Mouse (Mus musculus): ENCODE results near the gene Smim22. TPM values are rescaled to one million over a fixed set of nuclear protein-coding genes. Genes with fewer than 3 reads are reported as not detected.

Smim22 gene
- total RNA-seq (2023) = not detected in 2 replicates

DNA sequence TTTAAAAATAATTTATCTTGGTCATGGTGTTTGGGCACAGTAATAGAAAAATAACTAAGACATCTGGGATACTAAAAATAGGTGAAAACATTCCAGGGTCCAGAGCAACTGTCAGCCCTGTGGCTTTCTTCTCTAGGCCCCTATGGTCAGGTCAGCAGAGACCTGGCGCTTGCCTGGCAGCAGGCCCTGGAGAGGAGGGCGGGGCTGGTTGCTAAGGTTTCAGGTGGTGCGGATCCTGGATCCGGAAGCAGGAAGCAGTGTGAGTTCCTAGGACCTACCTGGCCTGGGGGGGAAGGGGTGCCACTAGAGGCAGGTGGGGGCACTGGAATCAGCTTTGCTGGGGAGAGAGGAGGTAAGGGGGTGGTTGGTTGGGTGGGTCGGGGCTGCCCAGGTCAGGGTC lies at the start of gene Smim22:
Gene Smim22, plus strand, starts transcription at position 222 of the 400 bp plus-strand sequence.

DNA sequence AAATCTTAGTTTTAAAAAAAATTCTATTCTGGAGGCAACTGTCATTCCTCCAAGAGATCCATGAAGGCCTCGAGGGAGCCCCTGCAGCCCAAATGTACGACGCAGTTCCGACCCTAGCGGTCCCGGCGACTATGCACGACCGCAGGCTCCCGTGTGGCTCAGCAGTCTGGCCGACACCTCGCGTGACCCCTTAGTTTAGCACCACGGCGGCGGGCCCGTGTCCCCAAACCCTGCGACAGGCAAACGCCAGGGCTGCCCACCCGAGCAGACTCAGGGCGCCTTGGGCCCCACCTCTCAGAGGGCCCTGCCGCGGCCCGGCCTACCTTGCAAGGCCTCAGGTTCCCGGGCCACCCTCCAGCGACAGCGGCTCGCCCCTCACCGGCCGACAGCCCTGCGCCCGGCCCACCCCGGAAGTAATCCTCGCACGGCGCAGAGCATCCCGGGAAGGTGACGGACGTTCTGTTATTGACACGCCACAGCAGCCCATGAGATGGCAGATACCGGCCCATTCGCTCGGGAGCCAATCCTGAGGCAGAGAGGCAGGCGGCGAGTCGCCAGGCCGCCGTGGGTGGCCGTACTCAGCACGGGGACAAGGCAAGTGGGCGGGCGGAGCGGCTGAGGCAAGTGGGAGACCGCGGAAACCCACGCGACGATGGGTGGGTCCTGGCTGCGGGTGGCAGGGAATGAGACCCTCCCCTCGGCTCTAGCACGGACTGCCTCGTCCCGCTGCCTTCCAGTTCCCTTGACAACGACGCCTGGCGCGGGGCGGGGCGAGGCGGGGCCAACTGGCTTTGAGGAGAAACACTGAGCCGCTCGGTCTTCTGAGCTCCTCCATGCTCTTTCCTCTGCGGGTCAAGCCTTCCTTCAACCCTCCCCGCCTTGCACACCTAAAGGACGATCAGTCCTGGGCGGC lies 43.0 kb upstream of the Smim22 start, which contains the start of gene Anks3:
Gene Anks3, minus strand, starts transcription at position 409 of the 913 bp plus-strand sequence.

DNA sequence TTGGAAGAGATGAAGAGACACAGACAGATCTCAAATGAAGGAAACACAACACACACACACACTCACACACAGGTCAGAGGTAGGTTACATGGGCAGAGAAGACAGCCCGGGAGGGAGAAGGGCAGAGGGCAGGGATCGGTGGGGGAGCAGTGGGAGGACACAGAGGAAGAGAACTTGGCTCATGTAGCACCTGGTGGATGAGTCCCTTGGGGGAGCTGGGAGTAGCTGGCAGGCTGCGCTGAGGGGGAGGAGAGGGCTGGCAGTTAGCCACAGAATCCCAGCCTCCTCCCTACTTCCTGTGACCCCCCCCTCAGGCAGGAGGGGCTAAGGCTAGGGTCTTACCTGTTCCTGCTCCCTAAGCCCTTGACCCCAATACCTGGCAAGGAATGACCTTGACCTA lies 9.5 kb upstream of the Smim22 start, which contains the start of gene Sept12:
Gene Sept12, minus strand, starts transcription at position 300 of the 400 bp plus-strand sequence.

DNA sequence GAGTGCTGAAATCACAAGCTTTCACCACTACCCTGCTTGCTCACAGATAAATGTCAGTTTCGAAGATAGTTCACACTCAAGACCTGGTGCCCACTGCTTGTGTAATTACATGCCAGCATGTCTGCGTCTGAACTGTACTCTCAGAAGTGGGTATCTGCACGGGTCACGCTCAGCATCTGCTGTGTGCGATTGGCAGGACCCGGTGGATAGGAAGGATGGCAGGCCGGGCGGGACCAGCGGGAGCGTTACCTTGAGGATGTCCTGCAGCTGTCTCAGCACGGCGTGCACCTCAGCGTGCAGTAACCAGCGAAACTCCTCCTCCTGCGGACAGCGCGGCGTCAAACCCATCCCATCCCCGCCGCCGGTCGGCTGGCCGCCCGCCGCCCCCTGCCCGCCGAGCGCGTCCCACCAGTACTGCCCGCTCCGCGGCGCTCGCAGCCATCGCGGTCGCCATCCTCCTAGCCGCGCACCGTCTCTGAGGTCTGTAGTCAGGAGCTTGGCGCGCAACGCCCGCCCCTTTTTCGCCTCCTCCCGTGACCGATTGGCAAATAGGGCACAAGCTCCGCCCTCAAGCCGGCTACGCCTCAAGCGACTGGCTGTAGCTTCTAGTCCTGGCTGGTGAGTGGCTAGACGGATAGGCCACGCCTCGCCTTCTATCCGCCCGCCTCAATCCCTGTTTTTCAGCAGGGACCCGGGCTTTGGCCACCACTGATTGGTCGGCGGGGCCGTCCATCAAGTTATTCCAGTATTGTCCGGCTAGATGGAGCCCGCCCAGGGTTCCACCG lies 6.2 kb downstream of the Smim22 start, which contains the start of gene Rogdi:
Gene Rogdi, minus strand, starts transcription at position 500 of the 785 bp plus-strand sequence.

DNA sequence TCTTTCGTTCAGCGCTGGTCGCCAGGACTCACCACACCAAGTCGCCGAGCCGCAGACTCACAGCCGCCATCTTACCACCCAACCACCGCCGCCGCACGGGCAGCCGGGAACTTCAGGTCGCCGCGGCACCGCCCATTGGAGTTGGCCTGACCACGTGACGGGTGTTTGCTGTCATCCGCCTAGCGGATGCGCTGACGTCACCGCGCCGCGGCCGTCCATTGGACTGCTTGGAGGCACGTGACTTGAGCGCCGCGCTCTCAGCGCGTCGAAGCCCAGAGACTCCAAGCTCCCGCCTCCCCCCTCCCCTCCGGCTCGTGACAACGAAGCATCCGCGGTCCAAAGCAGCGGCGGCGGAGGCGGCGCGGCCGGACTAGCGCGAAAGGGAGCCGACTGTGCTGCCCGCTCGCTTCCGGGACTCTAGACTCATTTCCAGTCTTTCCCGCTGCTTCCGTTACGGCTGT lies 42.7 kb downstream of the Smim22 start, which contains the start of the genes Glyr1 and Ubn1:
Gene Glyr1, minus strand, starts transcription at position 90 of the 461 bp plus-strand sequence.
Gene Ubn1, plus strand, starts transcription at position 284 of the 461 bp plus-strand sequence.

Other genes starting within 250 kb of the Smim22 start
- gene Cdip1, start 217.0 kb upstream of the Smim22 start, total RNA-seq (2023) = 17.8 and 20.7 TPM in 2 replicates
- not detected in 2 replicates for gene 4930562C15Rik, start 171.9 kb upstream of the Smim22 start, total RNA-seq (2023)
- gene Ubald1, start 127.0 kb upstream of the Smim22 start, total RNA-seq (2023) = 53.8 and 60.0 TPM in 2 replicates
- gene Mgrn1, start 121.0 kb upstream of the Smim22 start, total RNA-seq (2023) = 55.0 and 72.6 TPM in 2 replicates
- gene Nudt16l1, start 68.5 kb upstream of the Smim22 start, total RNA-seq (2023) = 24.3 and 26.9 TPM in 2 replicates
- gene Anks3, start 43.1 kb upstream of the Smim22 start, total RNA-seq (2023) = 50.7 and 64.6 TPM in 2 replicates
- gene Sept12, start 9.4 kb upstream of the Smim22 start, total RNA-seq (2023) = not detected in 2 replicates
- 251 and 261 TPM in 2 replicates for gene Rogdi, start 6.3 kb downstream of the Smim22 start, total RNA-seq (2023)
- gene Glyr1, start 42.6 kb downstream of the Smim22 start, total RNA-seq (2023) = 168 and 226 TPM in 2 replicates
- 98.3 and 148 TPM in 2 replicates for gene Ubn1, start 42.8 kb downstream of the Smim22 start, total RNA-seq (2023)
- 0.16 and 0.29 TPM in 2 replicates for gene Ppl, start 125.1 kb downstream of the Smim22 start, total RNA-seq (2023)
- gene Sec14l5, start 139.8 kb downstream of the Smim22 start, total RNA-seq (2023) = not detected in 2 replicates
- 24.5 and 29.6 TPM in 2 replicates for gene Nagpa, start 196.7 kb downstream of the Smim22 start, total RNA-seq (2023)
- gene AU021092, start 215.0 kb downstream of the Smim22 start, total RNA-seq (2023) = not detected in 2 replicates
- 11.8 and 15.2 TPM in 2 replicates for gene Alg1, start 226.3 kb downstream of the Smim22 start, total RNA-seq (2023)
- 2.9 and 3.3 TPM in 2 replicates for gene Eef2kmt, start 248.7 kb downstream of the Smim22 start, total RNA-seq (2023)